Mouse (Mus musculus) ES-Bruce4 (cell line): Measurements from ENCODE around the gene Pla2g2c.

Experiments
- CTCF ChIP-seq: IDR thresholded peaks from one replicate; pipeline ENCODE4 v1.8.1; 2011; ENCODE audit warnings: low read depth, low read length
- EP300 ChIP-seq: IDR thresholded peaks from 2 replicates; pipeline ENCODE4 v1.6.1; 2011; ENCODE audit warnings: low read depth, low read length; ENCODE audit not compliant: insufficient read depth

GRCm38 (mm10) chr4:138709944-138710343 lies 14.6 kb upstream of the Pla2g2c start:
- TF ChIP-seq CTCF (no peak), EP300 (no peak)
